Mouse (Mus musculus) liver, embryonic 13.5 days (tissue): ENCODE measurements around the gene Susd3. TPM values are rescaled to one million over a fixed set of nuclear protein-coding genes. Genes with fewer than 3 reads are reported as not detected.

Source experiments
- ATAC-seq: fragments of 200-750 bp; cut with Nextera tagmentation; 2 replicates; pipeline ENCODE4 v1.8.0; 2017; ENCODE audit warnings: low read depth, mild to moderate bottlenecking, moderate number of reproducible peaks, moderate library complexity
- DNase-seq: peaks from one replicate; pipeline ENCODE4 v3.0.0; 2022
- H3K27ac ChIP-seq: fragments of 300-500 bp; sonication (generic); 2 replicates; pipeline ENCODE4 v1.5.1; 2015; ENCODE audit warnings: moderate library complexity, mild to moderate bottlenecking, inconsistent platforms
- H3K27me3 ChIP-seq: fragments of 300-500 bp; sonication (generic); 2 replicates; pipeline ENCODE4 v1.6.1; 2015; ENCODE audit warnings: mild to moderate bottlenecking, inconsistent platforms
- H3K36me3 ChIP-seq: fragments of 300-500 bp; sonication (generic); 2 replicates; pipeline ENCODE4 v1.6.1; 2015; ENCODE audit warnings: mild to moderate bottlenecking, inconsistent platforms
- H3K4me1 ChIP-seq: fragments of 300-500 bp; sonication (generic); replicated peaks from 2 replicates; pipeline ENCODE4 v1.6.1; 2015; ENCODE audit warnings: inconsistent platforms
- H3K4me2 ChIP-seq: fragments of 300-500 bp; sonication (generic); 2 replicates; pipeline ENCODE4 v1.6.1; 2015; ENCODE audit warnings: inconsistent platforms, mild to moderate bottlenecking, moderate library complexity
- H3K4me3 ChIP-seq: fragments of 300-500 bp; sonication (generic); replicated peaks from 2 replicates; pipeline ENCODE4 v1.5.1; 2015; ENCODE audit warnings: mild to moderate bottlenecking, inconsistent platforms
- H3K9ac ChIP-seq: fragments of 300-500 bp; sonication (generic); 2 replicates; pipeline ENCODE4 v1.6.1; 2015; ENCODE audit warnings: mild to moderate bottlenecking, inconsistent platforms
- H3K9me3 ChIP-seq: fragments of 300-500 bp; sonication (generic); replicated peaks from 2 replicates; pipeline ENCODE4 v1.6.1; 2016; ENCODE audit warnings: inconsistent platforms
- WGBS: fragments of 180-500 bp; shearing (Covaris S2); methylation state at CpG from one replicate; pipeline ENCODE4 v1.1.7; 2015; ENCODE audit not compliant: insufficient replicate concordance; 5-methylcytosine and 5-hydroxymethylcytosine counted together
- polyA plus RNA-seq: library from polyadenylated mRNA; unstranded; fragments of >200 nt; fragmentation: Nextera tagmentation; extraction: Ambion mirVana; gene quantifications from 2 replicates; pipeline ENCODE4 v1.2.1, GENCODE M21; 2015

The Susd3 gene
- polyA plus RNA-seq, 1 experiment from 2014 or later: 1.7 TPM

- Histone ChIP-seq H3K9ac (no peak overlapping the region), H3K36me3 (no peaks in the 10 kb centered on the region), H3K4me1 (no peaks in the 10 kb centered on the region), H3K27ac (no peak overlapping the region), H3K27me3 (no peaks in the 10 kb centered on the region), H3K4me2 (no peak overlapping the region), H3K9me3 (no peaks in the 10 kb centered on the region), H3K4me3 (no peak overlapping the region)
- 55% methylated on average over 15 of the region's 15 CpGs for WGBS
- DNase-seq (no peak), ATAC-seq (no peak)
These were observed 11.7 kb upstream of the Susd3 start for GRCm38 (mm10) chr13:49260036-49260722.

GRCm38 (mm10) chr13:49257819-49258313, 9.4 kb upstream of the Susd3 start:
- Histone ChIP-seq H3K36me3 (no peaks in the 10 kb centered on the region), H3K27me3 (no peaks in the 10 kb centered on the region), H3K4me2 (no peak overlapping the region), H3K9ac (no peak overlapping the region), H3K27ac (no peak overlapping the region), H3K9me3 (no peaks in the 10 kb centered on the region), H3K4me1 (no peaks in the 10 kb centered on the region), H3K4me3 (no peak overlapping the region)
- no peak for ATAC-seq
- no peak for DNase-seq
- WGBS: 51% methylated on average over 3 of the region's 3 CpGs

- WGBS: 66% methylated on average over 13 of the region's 13 CpGs
- H3K4me2 ChIP-seq: no peak overlapping the region
These were observed 4.2 kb upstream of the Susd3 start for GRCm38 (mm10) chr13:49252746-49253145.

GRCm38 (mm10) chr13:49252113-49252512, 3.6 kb upstream of the Susd3 start:
- WGBS: 43% methylated on average over 2 of the region's 2 CpGs
- H3K4me2 ChIP-seq: no peak overlapping the region
- ATAC-seq (no peak), DNase-seq (no peak)
- H3K4me1 ChIP-seq: peaks cover 14% of the 10 kb centered on the region
- H3K36me3 ChIP-seq: no peaks in the 10 kb centered on the region
- no peaks in the 10 kb centered on the region for H3K9me3 ChIP-seq
- no peak overlapping the region for H3K27ac ChIP-seq
- H3K9ac ChIP-seq: no peak overlapping the region
- no peak overlapping the region for H3K4me3 ChIP-seq
- peaks cover 18% of the 10 kb centered on the region for H3K27me3 ChIP-seq

More at GRCm38 (mm10) chr13:49252746-49253145, 4.2 kb upstream of the Susd3 start:
- ATAC-seq: no peak
- H3K27ac ChIP-seq: no peak overlapping the region
- no peak for DNase-seq
- H3K9ac ChIP-seq: no peak overlapping the region
- peaks cover 9% of the 10 kb centered on the region for H3K4me1 ChIP-seq
- no peaks in the 10 kb centered on the region for H3K36me3 ChIP-seq
- H3K9me3 ChIP-seq: no peaks in the 10 kb centered on the region
- no peak overlapping the region for H3K4me3 ChIP-seq
- peaks cover 11% of the 10 kb centered on the region for H3K27me3 ChIP-seq

- ATAC-seq (no peak), DNase-seq (no peak)
- H3K9ac ChIP-seq: no peak overlapping the region
- H3K4me3 ChIP-seq: no peak overlapping the region
- no peaks in the 10 kb centered on the region for H3K9me3 ChIP-seq
- H3K27me3 ChIP-seq: peaks cover 30% of the 10 kb centered on the region
- H3K4me1 ChIP-seq: peaks cover 14% of the 10 kb centered on the region
- no peak overlapping the region for H3K27ac ChIP-seq
- no peak overlapping the region for H3K4me2 ChIP-seq
- H3K36me3 ChIP-seq: no peaks in the 10 kb centered on the region
- 38% methylated on average over 4 of the region's 4 CpGs for WGBS
These were observed 2.4 kb upstream of the Susd3 start for GRCm38 (mm10) chr13:49250716-49251517.

- ATAC-seq: no peak
- H3K27me3 ChIP-seq: peaks cover 33% of the 10 kb centered on the region
- H3K4me2 ChIP-seq: no peak overlapping the region
- WGBS: 66% methylated on average over 2 of the region's 2 CpGs
- H3K4me3 ChIP-seq: no peak overlapping the region
- no peaks in the 10 kb centered on the region for H3K9me3 ChIP-seq
- no peak overlapping the region for H3K27ac ChIP-seq
- no peak for DNase-seq
- no peak overlapping the region for H3K9ac ChIP-seq
- peaks cover 18% of the 10 kb centered on the region for H3K4me1 ChIP-seq
- no peaks in the 10 kb centered on the region for H3K36me3 ChIP-seq
These were observed 1.1 kb upstream of the Susd3 start for GRCm38 (mm10) chr13:49249634-49250033.

- 28% methylated on average over 3 of the region's 3 CpGs for WGBS
- Histone ChIP-seq H3K27me3 (peaks cover 33% of the 10 kb centered on the region), H3K4me3 (no peak overlapping the region), H3K9ac (no peak overlapping the region), H3K9me3 (no peaks in the 10 kb centered on the region), H3K4me1 (peaks cover 24% of the 10 kb centered on the region), H3K4me2 (no peak overlapping the region), H3K27ac (no peak overlapping the region), H3K36me3 (no peaks in the 10 kb centered on the region)
- ATAC-seq (no peak), DNase-seq (no peak)
These were observed 417 bp upstream of the Susd3 start for GRCm38 (mm10) chr13:49248923-49249322.

- H3K4me1 ChIP-seq: peaks cover 34% of the 10 kb centered on the region
- H3K27ac ChIP-seq: no peak overlapping the region
- peak; percentile 63 for ATAC-seq
- no peak for DNase-seq
- peaks cover 33% of the 10 kb centered on the region for H3K27me3 ChIP-seq
- peak overlapping the region; percentile 77 for H3K4me2 ChIP-seq
- peak overlapping the region; percentile 55 for H3K4me3 ChIP-seq
- under 1% methylated on average over 58 of the region's 58 CpGs for WGBS
- H3K36me3 ChIP-seq: no peaks in the 10 kb centered on the region
- H3K9ac ChIP-seq: peak overlapping the region; percentile 37
- H3K9me3 ChIP-seq: no peaks in the 10 kb centered on the region
These were observed 603 bp downstream of the Susd3 start for GRCm38 (mm10) chr13:49247740-49248466.

- H3K4me3 ChIP-seq: peak overlapping the region; percentile 55
- H3K9me3 ChIP-seq: no peaks in the 10 kb centered on the region
- 0 out of 2 replicates have a peak overlapping the region, but pooled peaks have one; percentile 37 for H3K9ac ChIP-seq
- H3K4me1 ChIP-seq: peaks cover 41% of the 10 kb centered on the region
- H3K4me2 ChIP-seq: peak overlapping the region; percentile 77
- 15% methylated on average over 12 of the region's 12 CpGs for WGBS
- H3K27me3 ChIP-seq: peaks cover 33% of the 10 kb centered on the region
- H3K27ac ChIP-seq: no peak overlapping the region
- H3K36me3 ChIP-seq: no peaks in the 10 kb centered on the region
- DNase-seq (no peak), ATAC-seq (no peak)
These were observed 1.2 kb downstream of the Susd3 start for GRCm38 (mm10) chr13:49247232-49247739.

GRCm38 (mm10) chr13:49246626-49247025, 1.9 kb downstream of the Susd3 start:
- Histone ChIP-seq H3K27me3 (peaks cover 33% of the 10 kb centered on the region), H3K27ac (no peak overlapping the region), H3K4me1 (peaks cover 47% of the 10 kb centered on the region), H3K36me3 (no peaks in the 10 kb centered on the region), H3K9me3 (no peaks in the 10 kb centered on the region), H3K4me2 (no peak overlapping the region), H3K9ac (no peak overlapping the region), H3K4me3 (no peak overlapping the region)
- 74% methylated on average over 2 of the region's 2 CpGs for WGBS
- ATAC-seq: no peak
- DNase-seq: no peak

- WGBS: 50% methylated on average over 3 of the region's 3 CpGs
- H3K4me2 ChIP-seq: no peak overlapping the region
- DNase-seq (no peak), ATAC-seq (no peak)
- H3K4me1 ChIP-seq: peaks cover 47% of the 10 kb centered on the region
- H3K4me3 ChIP-seq: no peak overlapping the region
- no peak overlapping the region for H3K27ac ChIP-seq
- no peak overlapping the region for H3K9ac ChIP-seq
- peaks cover 33% of the 10 kb centered on the region for H3K27me3 ChIP-seq
- H3K9me3 ChIP-seq: no peaks in the 10 kb centered on the region
- H3K36me3 ChIP-seq: no peaks in the 10 kb centered on the region
These were observed 2.5 kb downstream of the Susd3 start for GRCm38 (mm10) chr13:49246011-49246410.
